Mouse (Mus musculus): ENCODE data around the gene Zfp968. TPM values are rescaled to one million over a fixed set of nuclear protein-coding genes. Genes with fewer than 3 reads are reported as not detected.

Zfp968 gene
- polyA plus RNA-seq (2015; fragmentation: Nextera tagmentation; extraction: Ambion mirVana), result 7.8 and 8.1 TPM in 2 replicates

GRCm38 (mm10) chr2:175372136-175372535 is at the start of gene Zfp968:
Gene Zfp968, plus strand, starts transcription at chr2:175372436.

DNA sequence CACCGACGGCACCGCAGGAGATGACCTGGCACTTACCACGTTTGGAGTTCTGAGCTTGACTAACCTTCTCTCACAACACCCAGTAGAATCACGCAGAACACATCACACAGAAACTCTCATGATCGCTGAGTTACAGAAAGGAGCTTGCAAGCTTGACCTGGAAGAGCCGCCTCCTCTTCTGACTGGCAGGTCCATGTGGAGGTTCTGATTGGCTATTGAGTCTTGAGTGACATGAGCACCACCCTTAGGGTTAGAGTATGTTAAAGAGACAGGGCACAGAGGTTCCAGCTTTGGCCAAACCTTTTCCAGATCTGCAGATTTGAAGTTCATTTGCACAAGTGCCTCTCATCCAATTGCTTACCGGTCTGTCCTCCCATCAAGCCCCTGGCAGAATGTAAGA is 34.1 kb upstream of the Zfp968 start, which contains the start of gene Gm4631:
TSS of gene Gm4631 (minus strand) at position 101 of the 400 bp plus-strand sequence.

Other genes with a start within 250 kb of the Zfp968 start
- gene Gm14399, start 230.4 kb upstream of the Zfp968 start, polyA plus RNA-seq (2015; fragmentation: Nextera tagmentation; extraction: Ambion mirVana), result 7.9 and 12.0 TPM in 2 replicates
- 0.20 and 0.21 TPM in 2 replicates for gene Gm14443, start 196.6 kb upstream of the Zfp968 start, polyA plus RNA-seq (2015; fragmentation: Nextera tagmentation; extraction: Ambion mirVana)
- gene Gm14391, start 165.5 kb upstream of the Zfp968 start, polyA plus RNA-seq (2015; fragmentation: Nextera tagmentation; extraction: Ambion mirVana), result 2.5 and 6.5 TPM in 2 replicates
- gene Gm14440, start 97.3 kb upstream of the Zfp968 start, polyA plus RNA-seq (2015; fragmentation: Nextera tagmentation; extraction: Ambion mirVana), result 1.4 and 8.6 TPM in 2 replicates
- gene Gm4631, start 34.2 kb upstream of the Zfp968 start, polyA plus RNA-seq (2015; fragmentation: Nextera tagmentation; extraction: Ambion mirVana), result 6.9 and 8.0 TPM in 2 replicates
- gene Gm4724, start 63.4 kb downstream of the Zfp968 start, polyA plus RNA-seq (2015; fragmentation: Nextera tagmentation; extraction: Ambion mirVana), result 21.6 and 26.3 TPM in 2 replicates
- gene Zfp965, start 97.5 kb downstream of the Zfp968 start, polyA plus RNA-seq (2015; fragmentation: Nextera tagmentation; extraction: Ambion mirVana), result 7.8 and 9.7 TPM in 2 replicates